Mouse (Mus musculus) CH12.LX (cell line): ENCODE measurements around the gene Dnajc8. TPM values are rescaled to one million over a fixed set of nuclear protein-coding genes. Genes with fewer than 3 reads are reported as not detected.

ENCODE experiments used
- DNase-seq: peaks from one replicate; pipeline ENCODE4 v3.0.0-alpha.2; 2013; ENCODE audit errors: extremely low read depth
- H3K27ac ChIP-seq: 2 replicates; pipeline ENCODE4 v1.5.1; 2012; ENCODE audit warnings: low read depth, mild to moderate bottlenecking, control low read depth, moderate library complexity; ENCODE audit not compliant: insufficient read depth
- H3K27me3 ChIP-seq: replicated peaks from 2 replicates; pipeline ENCODE3; 2012; ENCODE audit warnings: inconsistent platforms
- H3K36me3 ChIP-seq, 2 experiments: replicated peaks in 1 of 2; 2 replicates each; pipeline versions ENCODE3 to v1.6.1; 2012; ENCODE audit warnings: inconsistent platforms in 1 of 2, low read length in 1 of 2, mild to moderate bottlenecking in 1 of 2, mixed read lengths in 1 of 2, moderate library complexity in 1 of 2; ENCODE audit not compliant: control insufficient read depth in 1 of 2, insufficient read depth in 1 of 2
- H3K4me1 ChIP-seq, 2 experiments: 2 replicates each; pipeline ENCODE4 v1.6.1; 2012; ENCODE audit warnings: inconsistent platforms in 1 of 2, moderate library complexity in 1 of 2; ENCODE audit not compliant: insufficient read depth in 2 of 2, control insufficient read depth in 1 of 2
- H3K4me2 ChIP-seq: 2 replicates; pipeline ENCODE4 v1.6.1; 2012; ENCODE audit warnings: low read depth, mild to moderate bottlenecking, control low read depth; ENCODE audit not compliant: poor library complexity, insufficient read depth, severe bottlenecking
- H3K4me3 ChIP-seq, 3 experiments: fragments of 150-350 bp in 1 of 3; sonication (generic) in 1 of 3; replicated peaks in 1 of 3; 2 replicates each; pipeline versions ENCODE3 to v1.5.1; 2011 to 2012; ENCODE audit warnings: low read depth in 2 of 3, low read length in 2 of 3, mild to moderate bottlenecking in 2 of 3, moderate library complexity in 2 of 3, control low read depth in 1 of 3, improper control_type of control experiment in 1 of 3, inconsistent platforms in 1 of 3, mixed read lengths in 1 of 3; ENCODE audit not compliant: poor library complexity in 1 of 3
- H3K79me2 ChIP-seq: replicated peaks from 2 replicates; pipeline ENCODE4 v1.6.1; 2012; ENCODE audit warnings: mild to moderate bottlenecking, moderate library complexity; ENCODE audit not compliant: control insufficient read depth, poor library complexity, insufficient read depth, severe bottlenecking; ENCODE audit errors: extremely low read depth
- H3K9ac ChIP-seq: 2 replicates; pipeline ENCODE4 v1.6.1; 2012; ENCODE audit warnings: low read depth, mild to moderate bottlenecking, control low read depth, moderate library complexity; ENCODE audit not compliant: insufficient read depth
- H3K9me3 ChIP-seq: replicated peaks from 2 replicates; pipeline ENCODE3; 2012; ENCODE audit warnings: low read length, inconsistent platforms, mixed read lengths
- CTCF ChIP-seq, 2 experiments: IDR thresholded peaks in 1 of 2; conservative IDR thresholded peaks in 1 of 2; 2 replicates each; pipeline ENCODE4 v1.5.1; 2011 to 2012; ENCODE audit warnings: low read depth in 2 of 2, low read length in 2 of 2, improper control_type of control experiment in 1 of 2, inconsistent platforms in 1 of 2, mild to moderate bottlenecking in 1 of 2, moderate library complexity in 1 of 2
- EP300 ChIP-seq: IDR thresholded peaks from 2 replicates; pipeline ENCODE4 v1.6.1; 2011; ENCODE audit warnings: low read length, improper control_type of control experiment
- GABPA ChIP-seq: IDR thresholded peaks from 2 replicates; pipeline ENCODE4 v1.6.1; 2012; ENCODE audit warnings: low read depth, low read length, improper control_type of control experiment, inconsistent platforms; ENCODE audit not compliant: insufficient replicate concordance
- HCFC1 ChIP-seq: IDR thresholded peaks from 2 replicates; pipeline ENCODE4 v1.6.1; 2012; ENCODE audit warnings: low read depth, mild to moderate bottlenecking, inconsistent platforms, low read length, improper control_type of control experiment
- IRF4 ChIP-seq: IDR thresholded peaks from 2 replicates; pipeline ENCODE4 v1.6.1; 2014; ENCODE audit warnings: low read depth, mild to moderate bottlenecking, inconsistent platforms, low read length, improper control_type of control experiment
- JUN ChIP-seq: IDR thresholded peaks from 2 replicates; pipeline ENCODE4 v1.6.1; 2011; ENCODE audit warnings: low read depth, mild to moderate bottlenecking, low read length, improper control_type of control experiment, moderate library complexity; ENCODE audit not compliant: insufficient read depth
- KAT2A ChIP-seq: IDR thresholded peaks from 2 replicates; pipeline ENCODE4 v1.6.1; 2012; ENCODE audit warnings: low read length, improper control_type of control experiment, inconsistent platforms; ENCODE audit not compliant: insufficient replicate concordance
- NELFE ChIP-seq: IDR thresholded peaks from 2 replicates; pipeline ENCODE4 v1.6.1; 2011; ENCODE audit warnings: low read depth, low read length, improper control_type of control experiment
- NRF1 ChIP-seq: IDR thresholded peaks from 2 replicates; pipeline ENCODE4 v1.6.1; 2014; ENCODE audit warnings: low read depth, mild to moderate bottlenecking, inconsistent platforms, low read length, improper control_type of control experiment, moderate library complexity
- POLR2A ChIP-seq: IDR thresholded peaks from 2 replicates; pipeline ENCODE4 v1.6.1; 2011; ENCODE audit warnings: low read depth, mild to moderate bottlenecking, improper control_type of control experiment, low read length
- POLR2AphosphoS2 ChIP-seq: IDR thresholded peaks from 2 replicates; pipeline ENCODE4 v1.6.1; 2011; ENCODE audit warnings: low read depth, low read length, improper control_type of control experiment
- SMC3 ChIP-seq: IDR thresholded peaks from 2 replicates; pipeline ENCODE4 v1.6.1; 2011; ENCODE audit warnings: low read depth, low read length, improper control_type of control experiment
- TCF12 ChIP-seq: IDR thresholded peaks from 2 replicates; pipeline ENCODE4 v1.6.1; 2014; ENCODE audit warnings: low read depth, mild to moderate bottlenecking, inconsistent platforms, low read length, improper control_type of control experiment
- ZC3H11A ChIP-seq: IDR thresholded peaks from 2 replicates; pipeline ENCODE4 v1.6.1; 2012; ENCODE audit warnings: low read depth, mild to moderate bottlenecking, inconsistent platforms, low read length, improper control_type of control experiment
- ZKSCAN1 ChIP-seq: IDR thresholded peaks from 2 replicates; pipeline ENCODE4 v1.6.1; 2012; ENCODE audit warnings: low read depth, inconsistent platforms, low read length, improper control_type of control experiment, borderline replicate concordance
- ZNF384 ChIP-seq: IDR thresholded peaks from 2 replicates; pipeline ENCODE4 v1.6.1; 2012; ENCODE audit warnings: low read depth, low read length, improper control_type of control experiment, inconsistent platforms
- dilution Hi-C: fragments of 300-500 bp; cut with MboI; formaldehyde crosslinking; loops from 2 replicates; pipeline ENCODE4 v1.14.3; 2020; ENCODE audit warnings: low sequenced_read_pairs; ENCODE audit not compliant: extremely low pct_unique_long_range_greater_than_20kb, extremely low pct_ligation_motif_present
- in situ Hi-C: fragments of 300-500 bp; cut with MboI; formaldehyde crosslinking; loops from 3 replicates; pipeline ENCODE4 v1.14.3; 2019; ENCODE audit warnings: low sequenced_read_pairs, low pct_ligation_motif_present, low pct_unique_long_range_greater_than_20kb, mixed read lengths
- polyA plus RNA-seq: library from polyadenylated mRNA; unstranded; fragments of >175 nt; gene quantifications from 2 replicates; pipeline ENCODE4 v1.2.1, GENCODE M21; 2012; ENCODE audit warnings: low read depth; ENCODE audit not compliant: insufficient read length
- total RNA-seq, 2 experiments: library from RNA; depleted of rRNA; stranded (reverse); fragments of 300-350 nt in 1 of 2; fragments of >200 nt in 1 of 2; gene quantifications; 2 replicates each; pipeline ENCODE4 v1.2.3; 2012 to 2014

Gene Dnajc8
- total and polyA plus RNA-seq, 3 experiments: 117 to 319 (median 187) TPM

DNA sequence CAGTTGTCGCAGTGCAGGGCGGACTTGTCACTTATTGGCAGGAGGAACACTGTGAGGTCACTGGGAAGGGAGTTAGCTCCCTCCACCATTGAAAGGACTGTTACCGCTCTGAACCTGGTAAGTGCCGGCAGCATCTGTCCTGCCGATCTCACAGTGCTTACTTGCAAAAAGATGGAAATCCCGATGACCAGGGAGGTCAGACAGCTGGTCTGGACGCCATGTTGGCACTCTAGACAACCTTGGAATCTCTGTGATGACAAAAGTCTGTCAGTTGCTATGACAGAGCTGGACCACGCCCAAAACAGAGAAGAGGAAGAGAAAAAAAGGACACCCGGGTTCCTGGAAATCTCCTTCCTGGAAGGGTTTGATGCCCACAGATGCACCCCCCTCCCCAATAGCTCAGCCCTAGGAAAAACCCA is 32.0 kb downstream of the Dnajc8 start:
- no peaks in the 10 kb centered on the region for H3K27me3 ChIP-seq
- no peak overlapping the region for H3K4me2 ChIP-seq
- no peaks in the 10 kb centered on the region for H3K79me2 ChIP-seq
- dilution Hi-C loops (no loop called here), in situ Hi-C loops (no loop called here)
- no peak overlapping the region for H3K27ac ChIP-seq
- peaks cover 3 to 33% of the 10 kb centered on the region in 2 experiments; a peak in 3 of 4 replicates for H3K4me1 ChIP-seq
- H3K4me3 ChIP-seq: no peak overlapping the region
- DNase-seq: no peak
- no peak overlapping the region for H3K9ac ChIP-seq
- TF ChIP-seq CTCF (conservative IDR thresholded peaks at IDR 0.05 in 1 of 2, IDR thresholded peaks at IDR 0.05 in 1 of 2; ENCODE audit: low read depth in 2 of 2, low read length in 2 of 2) (no peak), POLR2A (no peak), GABPA (no peak), JUN (no peak)
- H3K9me3 ChIP-seq: peaks cover 4% of the 10 kb centered on the region
- peaks cover 0 to 2% of the 10 kb centered on the region in 2 experiments for H3K36me3 ChIP-seq

DNA sequence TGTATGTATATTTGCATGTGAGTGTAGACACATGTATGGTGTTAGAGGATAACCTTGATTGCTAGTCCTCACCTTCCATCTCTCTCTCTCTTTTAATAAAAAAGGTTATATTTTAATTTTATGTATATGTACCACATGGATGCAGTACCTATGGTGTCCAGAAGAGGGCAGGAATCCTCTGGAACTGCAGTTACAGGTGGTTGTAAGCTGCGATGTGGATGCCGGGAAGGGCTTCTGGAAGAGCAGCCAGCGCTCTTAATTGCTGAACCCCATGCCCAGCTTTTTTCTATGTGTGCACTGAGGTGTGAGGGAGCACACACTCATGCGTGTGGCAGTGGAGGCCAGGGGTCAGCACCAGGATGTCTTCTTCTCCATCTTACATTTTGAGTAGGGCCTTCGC is 33.8 kb downstream of the Dnajc8 start:
- no peak overlapping the region for H3K9ac ChIP-seq
- peaks cover 0 to 2% of the 10 kb centered on the region in 2 experiments for H3K36me3 ChIP-seq
- TF ChIP-seq ZC3H11A (no peak), IRF4 (no peak), EP300 (no peak), POLR2AphosphoS2 (no peak), ZKSCAN1 (no peak), CTCF (conservative IDR thresholded peaks at IDR 0.05 in 1 of 2, IDR thresholded peaks at IDR 0.05 in 1 of 2; ENCODE audit: low read depth in 2 of 2, low read length in 2 of 2) (peak; percentile 41 to 53; a peak in 3 of 4 replicates), GABPA (no peak), KAT2A (no peak), ZNF384 (no peak), TCF12 (no peak), NELFE (no peak), HCFC1 (no peak), NRF1 (no peak), SMC3 (peak; percentile 21)
- H3K79me2 ChIP-seq: no peaks in the 10 kb centered on the region
- H3K4me1 ChIP-seq: peaks cover 3 to 18% of the 10 kb centered on the region in 2 experiments; a peak in 3 of 4 replicates
- no peak overlapping the region for H3K27ac ChIP-seq
- no peak overlapping the region for H3K4me2 ChIP-seq
- H3K27me3 ChIP-seq: no peaks in the 10 kb centered on the region
- in situ Hi-C loops: no loop called here
- peaks cover 4% of the 10 kb centered on the region for H3K9me3 ChIP-seq
- no peak for DNase-seq
- dilution Hi-C loops: no loop called here
- H3K4me3 ChIP-seq: no peak overlapping the region
